Mouse (Mus musculus): ENCODE results near the gene Kank1. TPM values are rescaled to one million over a fixed set of nuclear protein-coding genes. Genes with fewer than 3 reads are reported as not detected.

Kank1 gene
- polyA plus RNA-seq, 1 experiment, result not detected

DNA sequence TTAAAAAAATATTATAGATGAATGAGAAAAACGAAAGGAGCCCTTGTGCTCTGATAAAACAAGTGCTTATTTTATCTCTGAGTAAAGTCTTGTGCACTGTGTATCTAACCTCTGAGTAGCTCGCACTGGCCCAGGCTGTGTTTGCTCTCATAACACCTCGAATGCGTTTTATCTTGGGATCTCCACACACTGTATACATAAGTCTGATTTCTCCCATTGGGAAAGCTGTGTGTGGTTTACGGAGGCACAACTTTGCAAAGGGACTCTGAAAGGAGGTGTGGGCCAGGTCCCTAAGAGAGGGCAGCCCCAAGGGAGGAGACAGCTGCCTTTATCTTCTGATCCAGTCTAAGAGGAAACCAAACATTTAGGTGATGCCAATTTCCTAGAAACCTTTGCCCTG is 198.6 kb downstream of the Kank1 start:
- Histone ChIP-seq H3K27ac (ENCODE audit: insufficient read depth, low read depth, low read length) (no peak overlapping the region), H3K4me1 (ENCODE audit: control insufficient read depth, insufficient read depth, low read length) (no peaks in the 10 kb centered on the region; the same call in 1 of the 2 replicates), H3K4me3 (ENCODE audit: insufficient read depth, low read depth, low read length) (no peak overlapping the region)
- WGBS, result 90% methylated on average over 5 of the region's 5 CpGs
- TF ChIP-seq POLR2A (IDR thresholded peaks at IDR 0.05; ENCODE audit: insufficient read depth, low read depth, low read length), result no peak
- TF ChIP-seq CTCF (IDR thresholded peaks at IDR 0.05; ENCODE audit: insufficient read depth, low read depth, low read length), result no peak

DNA sequence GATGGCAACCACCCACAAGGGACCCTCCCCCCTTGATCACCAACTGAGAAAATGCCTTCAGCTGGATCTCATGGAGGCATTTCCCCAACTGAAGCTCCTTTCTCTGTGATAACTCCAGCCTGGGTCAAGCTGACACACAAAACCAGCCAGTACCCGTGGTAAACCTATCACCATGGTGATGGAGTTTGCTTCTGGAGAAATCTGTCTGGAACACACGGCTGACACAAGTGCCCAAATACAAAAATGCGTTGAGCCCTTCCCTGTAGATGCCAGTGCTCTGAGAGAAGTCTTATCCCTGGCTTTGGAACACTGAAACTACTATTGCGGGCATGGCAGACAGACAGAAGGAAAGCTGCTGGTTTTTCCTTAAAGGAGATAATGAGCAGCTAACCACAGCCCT is 199.4 kb downstream of the Kank1 start:
- no peak for TF ChIP-seq POLR2A (IDR thresholded peaks at IDR 0.05; ENCODE audit: insufficient read depth, low read depth, low read length)
- TF ChIP-seq CTCF (IDR thresholded peaks at IDR 0.05; ENCODE audit: insufficient read depth, low read depth, low read length), result no peak
- H3K4me1 ChIP-seq (ENCODE audit: control insufficient read depth, insufficient read depth, low read length), result no peaks in the 10 kb centered on the region; the same call in 1 of the 2 replicates
- no peak overlapping the region for H3K4me3 ChIP-seq (ENCODE audit: insufficient read depth, low read depth, low read length)
- WGBS, result 38% methylated on average over 4 of the region's 4 CpGs
- H3K27ac ChIP-seq (ENCODE audit: insufficient read depth, low read depth, low read length), result no peak overlapping the region

DNA sequence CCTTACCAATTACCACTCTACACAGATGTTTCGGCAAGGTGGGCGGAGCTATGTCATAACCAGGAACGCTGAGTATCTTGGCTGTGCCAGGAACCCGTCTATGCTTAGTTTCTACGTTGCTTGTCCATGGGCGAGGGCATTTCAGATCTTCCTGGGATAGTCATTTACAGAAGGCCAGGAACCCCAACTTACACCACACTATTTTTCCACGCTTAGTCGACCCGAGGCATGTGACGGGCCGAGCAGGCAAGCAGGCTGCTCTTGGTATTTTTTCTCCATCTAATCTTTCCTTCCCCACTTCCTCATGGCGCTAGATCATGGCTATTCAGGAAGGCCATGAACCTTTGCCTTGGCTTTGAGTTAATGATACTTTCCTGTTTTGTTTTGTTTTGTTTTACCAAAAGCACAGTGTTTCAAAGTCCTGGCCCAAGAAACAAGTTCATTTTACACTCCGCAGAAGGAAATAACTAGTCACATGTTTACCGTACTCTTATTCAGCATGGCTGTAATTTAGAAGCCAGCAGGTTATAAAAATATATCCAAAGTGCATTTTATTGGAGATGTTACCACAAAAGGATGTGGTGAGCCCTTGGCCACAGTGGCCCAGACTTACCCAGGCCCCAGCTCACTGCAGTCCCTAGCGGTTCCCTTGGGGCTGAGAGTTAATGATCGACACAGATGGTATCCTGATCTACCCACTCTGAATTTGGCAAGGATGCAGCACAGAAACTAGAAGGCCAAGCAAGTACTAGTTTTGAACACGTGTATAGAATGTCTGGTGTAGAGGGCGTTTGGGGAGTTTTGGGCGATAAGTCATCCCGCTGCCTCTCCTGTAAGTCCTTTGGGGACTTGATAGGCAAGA is 200.2 kb downstream of the Kank1 start:
- no peak for TF ChIP-seq CTCF (IDR thresholded peaks at IDR 0.05; ENCODE audit: insufficient read depth, low read depth, low read length)
- TF ChIP-seq POLR2A (IDR thresholded peaks at IDR 0.05; ENCODE audit: insufficient read depth, low read depth, low read length), result no peak
- no peak overlapping the region for H3K4me3 ChIP-seq (ENCODE audit: insufficient read depth, low read depth, low read length)
- 92% methylated on average over 20 of the region's 20 CpGs for WGBS
- H3K4me1 ChIP-seq (ENCODE audit: control insufficient read depth, insufficient read depth, low read length), result no peaks in the 10 kb centered on the region; the same call in 1 of the 2 replicates
- H3K27ac ChIP-seq (ENCODE audit: insufficient read depth, low read depth, low read length), result no peak overlapping the region

DNA sequence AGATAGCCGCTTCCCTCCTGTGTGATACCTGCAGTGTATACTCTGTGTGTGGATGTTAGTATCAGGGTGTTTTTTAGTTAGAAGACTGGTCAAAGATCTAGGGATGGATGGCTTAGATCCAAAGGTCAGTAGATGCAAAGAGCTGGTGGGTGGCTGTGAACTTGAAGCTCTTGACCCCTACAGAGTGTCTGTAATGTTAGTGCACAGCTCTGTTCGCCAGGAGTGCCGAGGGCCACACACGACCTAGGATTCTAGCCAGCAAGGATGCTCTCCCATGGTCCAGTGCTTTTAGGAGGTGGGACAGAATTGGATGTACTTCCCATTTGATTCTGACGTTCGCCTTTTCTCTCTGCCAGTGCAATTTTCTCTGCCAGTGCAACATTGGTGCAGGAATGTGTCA is 201.5 kb downstream of the Kank1 start:
- H3K27ac ChIP-seq (ENCODE audit: insufficient read depth, low read depth, low read length), result no peak overlapping the region
- TF ChIP-seq POLR2A (IDR thresholded peaks at IDR 0.05; ENCODE audit: insufficient read depth, low read depth, low read length) (no peak), CTCF (IDR thresholded peaks at IDR 0.05; ENCODE audit: insufficient read depth, low read depth, low read length) (no peak)
- no peak overlapping the region for H3K4me3 ChIP-seq (ENCODE audit: insufficient read depth, low read depth, low read length)
- no peaks in the 10 kb centered on the region; the same call in 1 of the 2 replicates for H3K4me1 ChIP-seq (ENCODE audit: control insufficient read depth, insufficient read depth, low read length)
- 89% methylated on average over 6 of the region's 6 CpGs for WGBS

DNA sequence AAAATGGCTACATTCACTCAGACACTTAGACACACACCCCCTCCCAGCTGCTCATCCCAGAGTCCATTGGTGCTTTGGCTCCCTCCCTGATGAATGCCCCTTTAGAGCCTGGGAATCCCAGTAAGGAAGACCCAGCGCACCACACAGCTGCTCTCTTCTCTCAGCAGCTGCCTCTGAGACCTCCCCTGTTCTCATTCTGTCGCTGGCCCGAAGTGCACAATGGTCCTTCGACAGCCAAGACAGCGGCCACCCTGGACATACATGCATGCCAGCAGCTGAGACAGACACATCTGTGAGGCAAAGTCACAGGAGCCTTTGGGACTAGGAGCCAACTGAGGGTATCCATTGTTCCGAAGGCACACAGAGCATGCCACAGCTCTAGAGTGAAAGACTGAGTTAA is 203.0 kb downstream of the Kank1 start:
- no peak overlapping the region for H3K4me3 ChIP-seq (ENCODE audit: insufficient read depth, low read depth, low read length)
- no peak overlapping the region for H3K27ac ChIP-seq (ENCODE audit: insufficient read depth, low read depth, low read length)
- H3K4me1 ChIP-seq (ENCODE audit: control insufficient read depth, insufficient read depth, low read length), result no peaks in the 10 kb centered on the region; the same call in 1 of the 2 replicates
- WGBS, result 71% methylated on average over 6 of the region's 6 CpGs
- no peak for TF ChIP-seq CTCF (IDR thresholded peaks at IDR 0.05; ENCODE audit: insufficient read depth, low read depth, low read length)
- TF ChIP-seq POLR2A (IDR thresholded peaks at IDR 0.05; ENCODE audit: insufficient read depth, low read depth, low read length), result no peak

DNA sequence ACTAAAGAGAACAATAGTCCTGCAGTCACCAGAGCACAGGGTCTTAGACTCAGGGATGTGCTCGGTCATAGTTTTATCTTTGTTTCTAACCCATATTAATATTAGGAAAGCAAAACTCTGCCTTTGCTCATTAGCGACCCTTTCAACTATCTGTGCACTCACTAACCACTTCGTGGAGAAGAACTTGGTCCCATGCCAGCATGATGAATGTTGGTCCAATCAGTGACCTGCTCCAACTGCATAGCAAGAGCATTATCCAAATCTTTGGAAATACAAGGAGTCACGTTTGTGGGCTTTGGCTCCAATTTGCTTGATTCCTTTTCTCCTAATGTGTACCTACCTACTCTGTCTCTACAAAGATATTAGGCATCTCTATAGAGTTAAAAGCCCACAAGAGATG is 204.0 kb downstream of the Kank1 start:
- 73% methylated on average over 4 of the region's 4 CpGs for WGBS
- no peak overlapping the region for H3K4me3 ChIP-seq (ENCODE audit: insufficient read depth, low read depth, low read length)
- TF ChIP-seq CTCF (IDR thresholded peaks at IDR 0.05; ENCODE audit: insufficient read depth, low read depth, low read length) (no peak), POLR2A (IDR thresholded peaks at IDR 0.05; ENCODE audit: insufficient read depth, low read depth, low read length) (no peak)
- H3K27ac ChIP-seq (ENCODE audit: insufficient read depth, low read depth, low read length), result no peak overlapping the region
- no peaks in the 10 kb centered on the region; the same call in 1 of the 2 replicates for H3K4me1 ChIP-seq (ENCODE audit: control insufficient read depth, insufficient read depth, low read length)

DNA sequence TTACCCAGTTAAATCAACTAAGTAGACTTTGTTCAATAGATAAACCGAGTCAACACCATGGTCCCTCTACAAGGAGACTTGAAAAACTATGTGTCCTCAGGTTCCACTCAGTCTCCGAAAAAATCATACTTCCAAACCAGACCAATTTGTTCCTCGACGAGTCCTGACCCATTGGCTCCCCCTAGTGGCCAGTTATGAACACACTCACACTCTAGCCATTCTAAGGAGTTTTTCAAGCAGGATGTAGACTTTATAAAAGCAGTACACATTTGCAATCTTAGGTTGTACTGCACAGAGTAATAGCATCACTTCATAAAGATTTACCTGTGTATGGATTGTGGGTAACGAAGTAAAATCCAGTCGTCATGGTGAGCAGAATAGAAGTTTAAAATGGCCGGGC is 208.3 kb downstream of the Kank1 start:
- 23% methylated on average over 7 of the region's 7 CpGs for WGBS
- H3K4me1 ChIP-seq (ENCODE audit: control insufficient read depth, insufficient read depth, low read length), result no peaks in the 10 kb centered on the region
- no peak overlapping the region for H3K4me3 ChIP-seq (ENCODE audit: insufficient read depth, low read depth, low read length)
- H3K27ac ChIP-seq (ENCODE audit: insufficient read depth, low read depth, low read length), result no peak overlapping the region
- no peak for TF ChIP-seq POLR2A (IDR thresholded peaks at IDR 0.05; ENCODE audit: insufficient read depth, low read depth, low read length)
- no peak for TF ChIP-seq CTCF (IDR thresholded peaks at IDR 0.05; ENCODE audit: insufficient read depth, low read depth, low read length)

DNA sequence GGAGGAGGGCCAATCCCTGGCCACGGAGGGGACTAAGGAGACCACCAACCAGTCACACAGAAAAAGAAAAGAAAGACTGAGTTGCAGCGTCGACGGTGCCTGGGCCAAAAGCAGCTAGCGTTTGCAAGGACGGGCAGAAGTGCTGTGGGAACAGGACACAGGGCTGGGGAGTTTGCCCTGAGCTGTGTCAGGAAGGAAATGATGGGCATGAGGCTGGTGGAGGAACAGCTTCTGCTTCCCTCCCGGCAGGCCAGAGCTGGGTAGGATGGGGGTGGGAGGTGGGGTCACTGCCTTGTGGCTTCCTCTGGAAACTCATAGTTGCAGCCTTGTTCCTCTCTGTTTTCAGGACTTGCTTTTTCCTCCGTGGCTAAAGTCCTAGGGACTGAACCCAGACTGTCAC is 209.1 kb downstream of the Kank1 start:
- Histone ChIP-seq H3K4me3 (ENCODE audit: insufficient read depth, low read depth, low read length) (no peak overlapping the region), H3K27ac (ENCODE audit: insufficient read depth, low read depth, low read length) (no peak overlapping the region), H3K4me1 (ENCODE audit: control insufficient read depth, insufficient read depth, low read length) (no peaks in the 10 kb centered on the region)
- TF ChIP-seq POLR2A (IDR thresholded peaks at IDR 0.05; ENCODE audit: insufficient read depth, low read depth, low read length), result no peak
- TF ChIP-seq CTCF (IDR thresholded peaks at IDR 0.05; ENCODE audit: insufficient read depth, low read depth, low read length), result no peak
- WGBS, result 65% methylated on average over 8 of the region's 8 CpGs

DNA sequence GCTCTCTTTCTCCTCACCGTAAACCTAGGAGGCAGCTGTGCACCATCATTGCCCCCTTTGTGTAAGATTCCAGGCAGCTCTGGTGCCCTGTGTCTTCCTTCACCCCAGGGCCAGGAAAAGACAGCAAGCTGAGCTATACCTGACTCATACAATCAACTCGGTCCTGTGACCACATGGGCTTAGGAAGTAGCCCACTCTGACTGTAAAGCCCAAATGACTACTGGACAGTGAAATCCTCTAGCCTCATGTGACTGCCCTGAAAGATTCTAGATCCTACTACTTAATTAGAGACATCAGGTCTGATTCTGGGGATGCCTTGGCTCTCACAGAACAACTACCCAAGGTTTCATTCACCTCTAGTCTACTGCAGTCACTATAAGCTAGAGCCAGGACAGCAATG is 209.9 kb downstream of the Kank1 start:
- 85% methylated on average over 2 of the region's 2 CpGs for WGBS
- no peak for TF ChIP-seq CTCF (IDR thresholded peaks at IDR 0.05; ENCODE audit: insufficient read depth, low read depth, low read length)
- no peak for TF ChIP-seq POLR2A (IDR thresholded peaks at IDR 0.05; ENCODE audit: insufficient read depth, low read depth, low read length)
- Histone ChIP-seq H3K4me3 (ENCODE audit: insufficient read depth, low read depth, low read length) (no peak overlapping the region), H3K4me1 (ENCODE audit: control insufficient read depth, insufficient read depth, low read length) (no peaks in the 10 kb centered on the region), H3K27ac (ENCODE audit: insufficient read depth, low read depth, low read length) (no peak overlapping the region)

Data from olfactory bulb, adult 2 months (tissue).